In genomic region chr6:37855384-37855783, GRCm38 (mm10) we compare ENCODE assay signal across 14 mouse cellular contexts.
"Had no signal": no experiment of that assay in that cellular context is flagged by ENCODE, and none has a peak within 500 bp of the region (broad histone marks: within the 10 kb centered on the region; RNA-seq: fewer than 3 reads in every experiment).

No protein-coding gene starts in this region.

- H3K9me3 ChIP-seq: midbrain, embryonic 15.5 days; neural tube, embryonic 13.5 days had no signal

- H3K4me3 ChIP-seq: layer of hippocampus, adult 2 months; limb, embryonic 13.5 days; midbrain, embryonic 15.5 days; neural tube, embryonic 13.5 days had no signal

- H3K9ac ChIP-seq: limb, embryonic 13.5 days; midbrain, embryonic 15.5 days; neural tube, embryonic 13.5 days had no signal

- DNase-seq: kidney, adult 11 months; kidney, postnatal 10 days; kidney, postnatal 4 days; left cerebral cortex, postnatal 4 days; lung, adult 18-20 months; right cerebral cortex, adult 18-20 months; spleen, adult 18-20 months; thymus, adult 18-20 months; thymus, postnatal 14 days had no signal

- H3K4me1 ChIP-seq: limb, embryonic 13.5 days; midbrain, embryonic 15.5 days; neural tube, embryonic 13.5 days had no signal

- H3K36me3 ChIP-seq: limb, embryonic 13.5 days; midbrain, embryonic 15.5 days; neural tube, embryonic 13.5 days had no signal

- H3K4me2 ChIP-seq: limb, embryonic 13.5 days; midbrain, embryonic 11.5 days; midbrain, embryonic 15.5 days; neural tube, embryonic 13.5 days had no signal

- H3K27me3 ChIP-seq: limb, embryonic 13.5 days; midbrain, embryonic 15.5 days; neural tube, embryonic 13.5 days had no signal

- H3K27ac ChIP-seq: layer of hippocampus, adult 2 months; limb, embryonic 13.5 days; midbrain, embryonic 15.5 days; neural tube, embryonic 13.5 days had no signal

- ATAC-seq: midbrain, embryonic 15.5 days had no signal
